Mouse (Mus musculus): ENCODE data around the gene Pkn3.

DNA sequence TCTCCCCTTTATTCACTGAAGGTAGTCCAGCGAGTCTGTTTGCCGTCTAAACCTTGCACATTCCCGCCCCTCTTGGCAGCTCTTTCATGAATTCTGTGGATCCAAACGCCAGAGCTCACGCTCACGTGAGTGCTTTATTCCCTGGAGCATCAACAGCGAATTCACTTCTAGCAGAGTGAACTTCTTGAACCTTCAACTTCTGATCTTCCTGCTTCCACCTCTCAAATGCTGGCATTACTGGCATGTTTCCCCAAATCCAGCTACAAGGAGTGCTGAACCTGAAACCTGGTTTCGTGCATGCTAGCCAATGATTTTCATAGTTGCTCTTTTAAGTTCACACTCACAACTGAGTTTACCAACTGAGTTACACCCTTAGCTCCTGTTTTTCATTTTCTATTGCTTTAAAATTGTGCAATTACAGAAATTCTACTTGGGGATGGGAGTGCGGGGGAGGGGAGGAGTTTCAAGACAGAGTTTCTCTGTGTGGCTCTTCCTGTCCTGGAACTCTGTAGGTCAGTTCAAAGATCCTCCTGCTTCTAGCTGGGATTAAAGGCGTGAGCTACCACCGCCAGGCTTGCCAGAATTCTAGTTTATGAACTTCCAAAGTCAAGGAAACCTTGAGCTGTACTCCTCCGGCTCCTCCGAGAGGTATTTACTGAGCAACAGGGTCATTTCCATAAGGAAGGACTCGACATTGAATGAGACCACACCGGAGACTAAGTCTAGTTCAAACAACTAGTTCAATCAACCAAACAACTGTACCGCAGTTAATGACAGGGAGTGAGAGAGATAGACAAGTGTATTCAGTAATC, 55.5 kb downstream of the Pkn3 start:
- no peak for TF ChIP-seq POLR2A (IDR thresholded peaks at IDR 0.05; ENCODE audit: insufficient read depth, low read length)
- no peak for TF ChIP-seq EP300 (IDR thresholded peaks at IDR 0.05; ENCODE audit: insufficient read depth, low read depth, low read length)
